Mouse (Mus musculus) MEL (cell line): ENCODE results near the gene Pip4k2b. TPM values are rescaled to one million over a fixed set of nuclear protein-coding genes. Genes with fewer than 3 reads are reported as not detected.

Experiments used
- DNase-seq: peaks from one replicate; pipeline ENCODE4 v3.0.0; 2011; ENCODE audit warnings: low read depth, low spot score
- H3K27ac ChIP-seq: 2 replicates; pipeline ENCODE4 v1.5.1; 2012; ENCODE audit warnings: low read depth, mild to moderate bottlenecking, control low read depth, low read length, moderate library complexity; ENCODE audit not compliant: control insufficient read depth
- H3K27me3 ChIP-seq, 2 experiments: fragments of 150-350 bp in 1 of 2; sonication (generic) in 1 of 2; 2 replicates each; pipeline ENCODE4 v1.6.1; 2012; ENCODE audit warnings: low read length in 2 of 2, mild to moderate bottlenecking in 2 of 2, improper control_type of control experiment in 1 of 2, moderate library complexity in 1 of 2; ENCODE audit not compliant: insufficient read depth in 2 of 2, control insufficient read depth in 1 of 2
- H3K36me3 ChIP-seq, 2 experiments: 2 replicates each; pipeline ENCODE4 v1.6.1; 2012 to 2014; ENCODE audit warnings: low read length in 2 of 2, improper control_type of control experiment in 1 of 2, inconsistent platforms in 1 of 2, mild to moderate bottlenecking in 1 of 2; ENCODE audit not compliant: insufficient read depth in 2 of 2, control insufficient read depth in 1 of 2
- H3K4me1 ChIP-seq, 2 experiments: fragments of 150-350 bp in 1 of 2; sonication (generic) in 1 of 2; 2 replicates each; pipeline ENCODE4 v1.6.1; 2012; ENCODE audit warnings: low read length in 2 of 2, improper control_type of control experiment in 1 of 2, mild to moderate bottlenecking in 1 of 2; ENCODE audit not compliant: insufficient read depth in 2 of 2, control insufficient read depth in 1 of 2
- H3K4me3 ChIP-seq, 2 experiments: fragments of 150-350 bp in 1 of 2; sonication (generic) in 1 of 2; 2 replicates each; pipeline ENCODE4 v1.5.1; 2012; ENCODE audit warnings: low read depth in 2 of 2, low read length in 2 of 2, mild to moderate bottlenecking in 2 of 2, moderate library complexity in 2 of 2, control low read depth in 1 of 2, improper control_type of control experiment in 1 of 2; ENCODE audit not compliant: control insufficient read depth in 1 of 2, insufficient read depth in 1 of 2
- H3K79me2 ChIP-seq: 2 replicates; pipeline ENCODE4 v1.6.1; 2012; ENCODE audit warnings: mild to moderate bottlenecking, low read length, moderate library complexity; ENCODE audit not compliant: control insufficient read depth, poor library complexity, insufficient read depth
- H3K9ac ChIP-seq: 2 replicates; pipeline ENCODE4 v1.6.1; 2012; ENCODE audit warnings: low read depth, mild to moderate bottlenecking, control low read depth, low read length, moderate library complexity; ENCODE audit not compliant: control insufficient read depth, poor library complexity, severe bottlenecking
- H3K9me3 ChIP-seq: fragments of 150-350 bp; sonication (generic); replicated peaks from 2 replicates; pipeline ENCODE4 v1.6.1; 2012; ENCODE audit warnings: mild to moderate bottlenecking, low read length, improper control_type of control experiment, moderate library complexity; ENCODE audit not compliant: insufficient read depth
- CHD2 ChIP-seq: IDR thresholded peaks from 2 replicates; pipeline ENCODE4 v1.6.1; 2011; ENCODE audit warnings: low read length, improper control_type of control experiment
- CTCF ChIP-seq, 3 experiments: IDR thresholded peaks in 2 of 3; conservative IDR thresholded peaks in 1 of 3; 2 replicates each; pipeline ENCODE4 v1.5.1; 2011 to 2012; ENCODE audit warnings: low read length in 3 of 3, low read depth in 2 of 3, mild to moderate bottlenecking in 2 of 3, improper control_type of control experiment in 1 of 3, inconsistent platforms in 1 of 3, mixed read lengths in 1 of 3, moderate library complexity in 1 of 3; ENCODE audit not compliant: control insufficient read depth in 1 of 3, insufficient read depth in 1 of 3, poor library complexity in 1 of 3, severe bottlenecking in 1 of 3
- ETS1 ChIP-seq: IDR thresholded peaks from 2 replicates; pipeline ENCODE4 v1.6.1; 2012; ENCODE audit warnings: low read depth, mild to moderate bottlenecking, inconsistent platforms, low read length, improper control_type of control experiment, moderate library complexity
- GABPA ChIP-seq: IDR thresholded peaks from 2 replicates; pipeline ENCODE4 v1.6.1; 2012; ENCODE audit warnings: low read depth, mild to moderate bottlenecking, inconsistent platforms, low read length, improper control_type of control experiment, moderate library complexity
- GATA1 ChIP-seq: IDR thresholded peaks from 2 replicates; pipeline ENCODE4 v1.6.1; 2011; ENCODE audit warnings: low read depth, low read length, improper control_type of control experiment
- HCFC1 ChIP-seq: IDR thresholded peaks from 2 replicates; pipeline ENCODE4 v1.6.1; 2012; ENCODE audit warnings: low read depth, mild to moderate bottlenecking, inconsistent platforms, low read length, improper control_type of control experiment, moderate library complexity
- JUND ChIP-seq: IDR thresholded peaks from 2 replicates; pipeline ENCODE4 v1.6.1; 2011; ENCODE audit warnings: low read depth, mild to moderate bottlenecking, improper control_type of control experiment, low read length
- MAFK ChIP-seq: IDR thresholded peaks from 2 replicates; pipeline ENCODE4 v1.6.1; 2011; ENCODE audit warnings: low read depth, mild to moderate bottlenecking, low read length, improper control_type of control experiment, borderline replicate concordance
- MEF2A ChIP-seq: IDR thresholded peaks from 2 replicates; pipeline ENCODE4 v1.6.1; 2014; ENCODE audit warnings: low read depth, mild to moderate bottlenecking, inconsistent platforms, low read length, improper control_type of control experiment; ENCODE audit not compliant: poor library complexity, insufficient replicate concordance, severe bottlenecking; ENCODE audit errors: extremely low read depth
- MXI1 ChIP-seq: IDR thresholded peaks from 2 replicates; pipeline ENCODE4 v1.6.1; 2011; ENCODE audit warnings: mild to moderate bottlenecking, low read depth, low read length, improper control_type of control experiment
- POLR2A ChIP-seq, 2 experiments: IDR thresholded peaks; 2 replicates each; pipeline ENCODE4 v1.6.1; 2011 to 2012; ENCODE audit warnings: low read length in 2 of 2, mild to moderate bottlenecking in 2 of 2, control low read depth in 1 of 2, improper control_type of control experiment in 1 of 2, low read depth in 1 of 2, moderate library complexity in 1 of 2; ENCODE audit not compliant: control insufficient read depth in 1 of 2, insufficient read depth in 1 of 2, poor library complexity in 1 of 2
- RAD21 ChIP-seq: IDR thresholded peaks from 2 replicates; pipeline ENCODE4 v1.6.1; 2011; ENCODE audit warnings: mild to moderate bottlenecking, low read depth, low read length, improper control_type of control experiment
- TAL1 ChIP-seq: IDR thresholded peaks from 2 replicates; pipeline ENCODE4 v1.6.1; 2012; ENCODE audit warnings: mild to moderate bottlenecking, inconsistent platforms, low read length, moderate library complexity, mixed read lengths
- TBP ChIP-seq: IDR thresholded peaks from 2 replicates; pipeline ENCODE4 v1.8.0; 2011; ENCODE audit warnings: low read depth, low read length, improper control_type of control experiment
- UBTF ChIP-seq: IDR thresholded peaks from 2 replicates; pipeline ENCODE4 v1.6.1; 2012; ENCODE audit warnings: low read depth, mild to moderate bottlenecking, inconsistent platforms, low read length, improper control_type of control experiment, moderate library complexity, borderline replicate concordance; ENCODE audit not compliant: insufficient read depth
- USF2 ChIP-seq, 2 experiments: IDR thresholded peaks; 2 replicates each; pipeline ENCODE4 v1.6.1; 2011 to 2012; ENCODE audit warnings: improper control_type of control experiment in 2 of 2, low read length in 2 of 2, borderline replicate concordance in 1 of 2, inconsistent platforms in 1 of 2, low read depth in 1 of 2, mild to moderate bottlenecking in 1 of 2; ENCODE audit not compliant: insufficient read depth in 1 of 2
- ZC3H11A ChIP-seq: IDR thresholded peaks from 2 replicates; pipeline ENCODE4 v1.6.1; 2012; ENCODE audit warnings: low read depth, mild to moderate bottlenecking, inconsistent platforms, low read length, improper control_type of control experiment
- ZMIZ1 ChIP-seq: IDR thresholded peaks from 2 replicates; pipeline ENCODE4 v1.6.1; 2012; ENCODE audit warnings: low read depth, mild to moderate bottlenecking, inconsistent platforms, low read length, improper control_type of control experiment, moderate library complexity
- polyA plus RNA-seq, 2 experiments: library from polyadenylated mRNA; stranded (reverse) in 1 of 2; unstranded in 1 of 2; fragments of >175 nt in 1 of 2; fragments of >200 nt in 1 of 2; gene quantifications; 2 replicates each; pipeline versions ENCODE4 v1.2.1 to v1.2.4; 2012; ENCODE audit warnings: low replicate concordance in 2 of 2, low read depth in 1 of 2; ENCODE audit not compliant: insufficient read length in 2 of 2, insufficient read depth in 1 of 2, missing spikeins in 1 of 2
- total RNA-seq: library from RNA; depleted of rRNA; stranded (reverse); fragments of 300-350 nt; gene quantifications from 2 replicates; pipeline ENCODE4 v1.2.3, GENCODE M21; 2012; rRNA removed

The Pip4k2b gene
- total and polyA plus RNA-seq, 3 experiments: 40.2 to 57.3 (median 43.4) TPM

DNA sequence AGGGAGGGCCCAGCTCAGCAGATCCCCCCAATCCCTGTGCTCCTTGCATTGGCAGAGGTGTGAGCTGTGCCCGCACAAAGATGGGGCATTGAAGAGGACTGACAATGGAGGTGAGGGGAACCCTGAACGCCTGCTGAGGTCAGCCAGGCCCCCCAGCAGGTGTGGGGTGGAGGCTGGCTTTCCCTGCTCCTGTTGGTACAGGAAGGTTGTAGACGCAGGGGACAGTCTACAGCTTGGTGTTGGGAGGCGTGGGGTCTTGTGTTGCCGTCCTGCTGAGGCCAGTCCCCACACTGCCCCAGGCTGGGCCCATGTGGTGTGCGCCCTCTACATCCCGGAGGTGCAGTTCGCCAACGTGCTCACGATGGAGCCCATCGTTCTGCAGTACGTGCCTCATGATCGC is 79.1 kb downstream of the Pip4k2b start:
- no peak overlapping the region for H3K9ac ChIP-seq
- no peak for DNase-seq
- H3K4me3 ChIP-seq: no peak overlapping the region
- H3K36me3 ChIP-seq: no peaks in the 10 kb centered on the region; a peak in 1 of 4 replicates
- no peaks in the 10 kb centered on the region for H3K9me3 ChIP-seq
- H3K27ac ChIP-seq: no peak overlapping the region
- peaks cover 7% of the 10 kb centered on the region for H3K79me2 ChIP-seq
- H3K27me3 ChIP-seq: no peaks in the 10 kb centered on the region
- TF ChIP-seq JUND (no peak), USF2 (IDR thresholded peaks at IDR 0.05; ENCODE audit: borderline replicate concordance in 1 of 2, insufficient read depth in 1 of 2, low read depth in 1 of 2, low read length in 2 of 2) (no peak), POLR2A (IDR thresholded peaks at IDR 0.05; ENCODE audit: control insufficient read depth in 1 of 2, insufficient read depth in 1 of 2, low read depth in 1 of 2, low read length in 2 of 2, poor library complexity in 1 of 2) (no peak), ZMIZ1 (no peak), TBP (no peak), ETS1 (no peak), MEF2A (no peak), RAD21 (no peak), MXI1 (no peak), GATA1 (no peak), CHD2 (no peak), HCFC1 (no peak), MAFK (no peak), TAL1 (no peak), GABPA (no peak), ZC3H11A (no peak), CTCF (IDR thresholded peaks at IDR 0.05 in 2 of 3, conservative IDR thresholded peaks at IDR 0.05 in 1 of 3; ENCODE audit: control insufficient read depth in 1 of 3, insufficient read depth in 1 of 3, low read depth in 2 of 3, low read length in 3 of 3, poor library complexity in 1 of 3, severe bottlenecking in 1 of 3) (no peak), UBTF (no peak)
- TF ChIP-seq, all 39 proteins: peak for 0
- H3K4me1 ChIP-seq: peaks cover 8 to 12% of the 10 kb centered on the region in 2 experiments

Other genes starting within 250 kb of the Pip4k2b start
- not detected in 2 replicates for gene 4933428G20Rik, start 244.4 kb downstream of the Pip4k2b start, total RNA-seq
- under 1 TPM in 1 of 2 experiments, not detected in 1; 0.15 TPM for gene 4933428G20Rik, start 244.4 kb downstream of the Pip4k2b start, polyA plus RNA-seq
- 0.03 and 0.04 TPM in 2 replicates for gene Srcin1, start 168.5 kb downstream of the Pip4k2b start, total RNA-seq
- under 1 TPM in 1 of 2 experiments, not detected in 1; 0.10 TPM for gene Srcin1, start 168.5 kb downstream of the Pip4k2b start, polyA plus RNA-seq
- not detected in 2 replicates for gene Epop, start 115.0 kb downstream of the Pip4k2b start, total RNA-seq
- not detected for gene Epop, start 115.0 kb downstream of the Pip4k2b start, polyA plus RNA-seq
- 15.1 and 17.2 TPM in 2 replicates for gene Mllt6, start 81.3 kb downstream of the Pip4k2b start, total RNA-seq
- gene Mllt6, start 81.3 kb downstream of the Pip4k2b start, polyA plus RNA-seq: 10 to 100 TPM in 1 of 2 experiments, not detected in 1; 17.6 TPM
- gene Cisd3, start 58.9 kb downstream of the Pip4k2b start, total RNA-seq: 1.5 and 1.7 TPM in 2 replicates
- 1 to 10 TPM in 1 of 2 experiments, not detected in 1; 6.1 TPM for gene Cisd3, start 58.9 kb downstream of the Pip4k2b start, polyA plus RNA-seq
- 12.3 and 20.0 TPM in 2 replicates for gene Pcgf2, start 44.2 kb downstream of the Pip4k2b start, total RNA-seq
- gene Pcgf2, start 44.2 kb downstream of the Pip4k2b start, polyA plus RNA-seq: 10 to 100 TPM in 1 of 2 experiments, not detected in 1; 38.7 TPM
- 914 and 1,101 TPM in 2 replicates for gene Psmb3, start 41.3 kb downstream of the Pip4k2b start, total RNA-seq
- gene Psmb3, start 41.3 kb downstream of the Pip4k2b start, polyA plus RNA-seq: 100 to 1,000 TPM in 1 of 2 experiments, not detected in 1; 648 TPM
- gene Cwc25, start 21.9 kb upstream of the Pip4k2b start, total RNA-seq: 18.1 and 20.8 TPM in 2 replicates
- 10 to 100 TPM in 1 of 2 experiments, not detected in 1; 16.7 TPM for gene Cwc25, start 21.9 kb upstream of the Pip4k2b start, polyA plus RNA-seq
- gene 1700001P01Rik, start 31.2 kb upstream of the Pip4k2b start, total RNA-seq: 0.69 TPM in 2 replicates
- gene 1700001P01Rik, start 31.2 kb upstream of the Pip4k2b start, polyA plus RNA-seq: under 1 TPM in 1 of 2 experiments, not detected in 1; 0.43 TPM
- gene Rpl23, start 37.7 kb upstream of the Pip4k2b start, total RNA-seq: 1,922 and 2,072 TPM in 2 replicates
- 100 to 1,000 TPM in 1 of 2 experiments, not detected in 1; 921 TPM for gene Rpl23, start 37.7 kb upstream of the Pip4k2b start, polyA plus RNA-seq
- 13.3 and 15.2 TPM in 2 replicates for gene Lasp1, start 54.3 kb upstream of the Pip4k2b start, total RNA-seq
- 10 to 100 TPM in 1 of 2 experiments, not detected in 1; 38.7 TPM for gene Lasp1, start 54.3 kb upstream of the Pip4k2b start, polyA plus RNA-seq
- gene B230217C12Rik, start 96.1 kb upstream of the Pip4k2b start, total RNA-seq: 0.29 TPM in 1 of 2 replicates, not detected in the other
- under 1 TPM in 1 of 2 experiments, not detected in 1; 0.81 TPM for gene B230217C12Rik, start 96.1 kb upstream of the Pip4k2b start, polyA plus RNA-seq
- 0.73 and 1.4 TPM in 2 replicates for gene Fbxo47, start 139.4 kb upstream of the Pip4k2b start, total RNA-seq
- gene Fbxo47, start 139.4 kb upstream of the Pip4k2b start, polyA plus RNA-seq: 1 to 10 TPM in 1 of 2 experiments, not detected in 1; 1.2 TPM
- 13.1 and 15.1 TPM in 2 replicates for gene Plxdc1, start 241.7 kb upstream of the Pip4k2b start, total RNA-seq
- 10 to 100 TPM in 1 of 2 experiments, not detected in 1; 24.5 TPM for gene Plxdc1, start 241.7 kb upstream of the Pip4k2b start, polyA plus RNA-seq